Mouse (Mus musculus): Measurements from ENCODE around the gene Nr2c2. TPM values are rescaled to one million over a fixed set of nuclear protein-coding genes. Genes with fewer than 3 reads are reported as not detected.
A peak's percentile ranks its signal among the peaks of the same experiment; 100 is the strongest.
"Not testable (repeated sequence)": the region's sequence is repeated elsewhere in the genome, so short reads cannot be mapped to it uniquely, and the experiment has no call there.

Nr2c2 gene
- total and polyA plus RNA-seq, 2 experiments = 4.8 to 16.3 TPM

DNA sequence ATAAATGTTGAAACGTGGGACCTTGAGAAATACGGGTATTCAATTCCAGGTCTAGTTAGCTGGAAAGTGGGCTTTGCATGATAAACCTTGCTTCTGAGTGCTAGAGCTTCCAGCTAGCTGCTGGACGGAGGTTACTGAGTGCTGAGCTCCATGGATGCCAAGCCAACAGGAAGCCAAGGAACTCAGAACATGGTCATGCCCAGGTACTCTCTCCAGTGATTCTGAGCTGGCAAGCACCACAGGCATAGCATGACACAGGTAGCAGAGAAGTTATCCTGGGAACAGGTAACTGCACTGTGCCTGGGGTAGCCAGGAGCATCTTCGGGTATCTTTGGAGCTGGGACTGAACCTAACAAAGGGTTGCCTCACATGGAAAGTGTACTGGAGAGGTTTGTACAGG, 8.4 kb upstream of the Nr2c2 start:
- no peaks in the 10 kb centered on the region for H3K79me2 ChIP-seq (ENCODE audit: control insufficient read depth, insufficient read depth, low read length)
- H3K27ac ChIP-seq (replicated peaks; ENCODE audit: insufficient read depth, low read depth, low read length) = no peak overlapping the region
- TF ChIP-seq CTCF (IDR thresholded peaks at IDR 0.05; ENCODE audit: low read depth, low read length) = no peak
- no peak for TF ChIP-seq POLR2A (IDR thresholded peaks at IDR 0.05; ENCODE audit: extremely low read depth, insufficient read depth, low read length)
- no peaks in the 10 kb centered on the region for H3K27me3 ChIP-seq (ENCODE audit: control insufficient read depth, insufficient read depth, low read length)
- H3K9ac ChIP-seq (ENCODE audit: low read depth, low read length) = no peak overlapping the region
- H3K4me1 ChIP-seq (ENCODE audit: control insufficient read depth, insufficient read depth, low read length) = no peaks in the 10 kb centered on the region
- DNase-seq (ENCODE audit: extremely low read depth, low read depth, low spot score) = no peak
- 83% methylated on average over 4 of the region's 4 CpGs for WGBS
- H3K36me3 ChIP-seq (ENCODE audit: control insufficient read depth, insufficient read depth, low read length) = no peaks in the 10 kb centered on the region
- no peak overlapping the region for H3K4me3 ChIP-seq (ENCODE audit: insufficient read depth, low read depth, low read length)

DNA sequence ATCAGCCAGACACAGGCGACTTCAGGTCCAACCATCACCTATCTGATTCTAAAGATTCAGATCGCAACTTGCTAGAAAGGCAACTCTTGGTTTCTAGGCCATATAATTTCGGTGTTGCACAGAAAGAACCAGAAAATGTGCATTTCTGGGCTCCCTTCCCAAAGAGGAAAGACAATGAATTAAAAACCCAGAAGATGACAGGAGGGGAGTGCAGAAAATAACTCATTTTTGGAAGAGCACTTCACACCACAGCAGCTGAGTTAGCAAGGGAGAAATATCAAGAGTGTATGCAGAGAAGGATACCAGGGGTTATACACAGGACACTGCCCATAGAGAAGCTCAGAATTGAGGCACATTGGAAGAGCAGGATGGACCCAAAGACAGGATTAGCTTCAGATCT, 6.3 kb upstream of the Nr2c2 start:
- WGBS = 85% methylated on average over 3 of the region's 3 CpGs
- Histone ChIP-seq H3K27ac (replicated peaks; ENCODE audit: insufficient read depth, low read depth, low read length) (no peak overlapping the region), H3K36me3 (ENCODE audit: control insufficient read depth, insufficient read depth, low read length) (no peaks in the 10 kb centered on the region), H3K4me1 (ENCODE audit: control insufficient read depth, insufficient read depth, low read length) (no peaks in the 10 kb centered on the region), H3K4me3 (ENCODE audit: insufficient read depth, low read depth, low read length) (no peak overlapping the region), H3K9ac (ENCODE audit: low read depth, low read length) (no peak overlapping the region), H3K27me3 (ENCODE audit: control insufficient read depth, insufficient read depth, low read length) (no peaks in the 10 kb centered on the region), H3K79me2 (ENCODE audit: control insufficient read depth, insufficient read depth, low read length) (no peaks in the 10 kb centered on the region)
- TF ChIP-seq POLR2A (IDR thresholded peaks at IDR 0.05; ENCODE audit: extremely low read depth, insufficient read depth, low read length) (no peak), CTCF (IDR thresholded peaks at IDR 0.05; ENCODE audit: low read depth, low read length) (no peak)
- DNase-seq (ENCODE audit: extremely low read depth, low read depth, low spot score) = no peak

DNA sequence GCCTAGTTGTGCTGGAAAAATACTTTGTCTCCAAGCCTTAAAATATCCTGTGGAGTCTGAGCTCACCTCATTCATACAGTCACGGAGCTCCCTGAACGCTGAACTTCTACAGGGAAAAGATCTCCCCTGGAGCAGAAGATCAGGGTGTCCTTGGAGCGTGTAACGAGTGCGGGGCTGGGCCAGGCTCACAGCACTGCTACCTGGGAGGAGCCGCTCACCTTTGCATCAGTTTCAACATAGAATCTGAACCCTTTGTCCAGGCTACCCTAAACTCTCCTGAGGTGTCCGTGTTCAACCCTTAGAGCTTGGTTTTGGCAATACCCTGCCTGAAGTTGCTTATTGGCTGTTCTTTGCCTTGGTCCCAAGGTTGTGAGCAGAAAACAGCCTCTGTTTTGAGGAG, 2.0 kb upstream of the Nr2c2 start:
- H3K27ac ChIP-seq (replicated peaks; ENCODE audit: insufficient read depth, low read depth, low read length); H3K27me3 ChIP-seq (ENCODE audit: control insufficient read depth, insufficient read depth, low read length); H3K4me3 ChIP-seq (ENCODE audit: insufficient read depth, low read depth, low read length); H3K9ac ChIP-seq (ENCODE audit: low read depth, low read length); H3K79me2 ChIP-seq (ENCODE audit: control insufficient read depth, insufficient read depth, low read length); H3K4me1 ChIP-seq (ENCODE audit: control insufficient read depth, insufficient read depth, low read length); H3K36me3 ChIP-seq (ENCODE audit: control insufficient read depth, insufficient read depth, low read length); DNase-seq (ENCODE audit: extremely low read depth, low read depth, low spot score): not testable (repeated sequence)
- 84% methylated on average over 7 of the region's 7 CpGs for WGBS

DNA sequence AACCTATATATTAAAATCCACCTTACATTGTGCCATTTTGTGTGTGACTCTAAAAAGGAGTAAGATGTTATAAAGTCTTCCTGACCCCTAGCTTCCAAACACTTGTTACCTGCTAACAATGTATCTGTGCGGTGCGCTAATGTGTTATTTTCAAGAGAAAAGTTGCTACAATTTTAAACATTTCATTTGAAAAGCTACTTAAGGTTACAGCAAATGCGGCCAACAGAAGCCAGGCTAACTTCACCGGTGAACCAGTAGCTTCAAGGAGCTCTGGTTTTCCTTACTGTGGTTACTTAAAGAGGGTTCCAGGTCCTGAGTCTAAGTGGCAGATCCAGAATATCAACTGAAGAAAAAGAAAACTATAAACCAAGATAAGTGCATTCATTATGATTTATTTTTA, 1.2 kb upstream of the Nr2c2 start:
- H3K27me3 ChIP-seq (ENCODE audit: control insufficient read depth, insufficient read depth, low read length) = no peaks in the 10 kb centered on the region
- no peaks in the 10 kb centered on the region for H3K36me3 ChIP-seq (ENCODE audit: control insufficient read depth, insufficient read depth, low read length)
- WGBS = 95% methylated on average over 4 of the region's 4 CpGs
- no peak overlapping the region for H3K9ac ChIP-seq (ENCODE audit: low read depth, low read length)
- H3K4me3 ChIP-seq (ENCODE audit: insufficient read depth, low read depth, low read length) = no peak overlapping the region
- no peak for DNase-seq (ENCODE audit: extremely low read depth, low read depth, low spot score)
- no peak overlapping the region for H3K27ac ChIP-seq (replicated peaks; ENCODE audit: insufficient read depth, low read depth, low read length)
- peaks cover 10% of the 10 kb centered on the region for H3K4me1 ChIP-seq (ENCODE audit: control insufficient read depth, insufficient read depth, low read length)
- no peak for TF ChIP-seq POLR2A (IDR thresholded peaks at IDR 0.05; ENCODE audit: extremely low read depth, insufficient read depth, low read length)
- TF ChIP-seq CTCF (IDR thresholded peaks at IDR 0.05; ENCODE audit: low read depth, low read length) = no peak
- H3K79me2 ChIP-seq (ENCODE audit: control insufficient read depth, insufficient read depth, low read length) = peaks cover 14% of the 10 kb centered on the region; the same call in 1 of the 2 replicates

GRCm38 (mm10) chr6:92090497-92090896, 693 bp upstream of the Nr2c2 start:
- Histone ChIP-seq H3K9ac (ENCODE audit: low read depth, low read length) (peak overlapping the region; percentile 99), H3K4me3 (ENCODE audit: insufficient read depth, low read depth, low read length) (peak overlapping the region; percentile 79), H3K27me3 (ENCODE audit: control insufficient read depth, insufficient read depth, low read length) (no peaks in the 10 kb centered on the region), H3K79me2 (ENCODE audit: control insufficient read depth, insufficient read depth, low read length) (peaks cover 15% of the 10 kb centered on the region; the same call in 1 of the 2 replicates), H3K27ac (replicated peaks; ENCODE audit: insufficient read depth, low read depth, low read length) (peak overlapping the region; percentile 43), H3K36me3 (ENCODE audit: control insufficient read depth, insufficient read depth, low read length) (no peaks in the 10 kb centered on the region), H3K4me1 (ENCODE audit: control insufficient read depth, insufficient read depth, low read length) (peaks cover 13% of the 10 kb centered on the region)
- WGBS = 3% methylated on average over 4 of the region's 4 CpGs
- TF ChIP-seq POLR2A (IDR thresholded peaks at IDR 0.05; ENCODE audit: extremely low read depth, insufficient read depth, low read length) = no peak
- no peak for TF ChIP-seq CTCF (IDR thresholded peaks at IDR 0.05; ENCODE audit: low read depth, low read length)
- DNase-seq (ENCODE audit: extremely low read depth, low read depth, low spot score) = no peak

GRCm38 (mm10) chr6:92091767-92092489, 738 bp downstream of the Nr2c2 start:
- peak; percentile 89 for DNase-seq (ENCODE audit: extremely low read depth, low read depth, low spot score)
- WGBS = under 1% methylated on average over 74 of the region's 81 CpGs
- Histone ChIP-seq H3K27me3 (ENCODE audit: control insufficient read depth, insufficient read depth, low read length) (no peaks in the 10 kb centered on the region), H3K36me3 (ENCODE audit: control insufficient read depth, insufficient read depth, low read length) (no peaks in the 10 kb centered on the region), H3K4me3 (ENCODE audit: insufficient read depth, low read depth, low read length) (peak overlapping the region; percentile 79), H3K79me2 (ENCODE audit: control insufficient read depth, insufficient read depth, low read length) (peaks cover 15% of the 10 kb centered on the region; the same call in 1 of the 2 replicates), H3K9ac (ENCODE audit: low read depth, low read length) (peak overlapping the region; percentile 99), H3K27ac (replicated peaks; ENCODE audit: insufficient read depth, low read depth, low read length) (peak overlapping the region; percentile 99), H3K4me1 (ENCODE audit: control insufficient read depth, insufficient read depth, low read length) (peaks cover 16% of the 10 kb centered on the region)
- TF ChIP-seq POLR2A (IDR thresholded peaks at IDR 0.05; ENCODE audit: extremely low read depth, insufficient read depth, low read length) (peak; percentile 49), CTCF (IDR thresholded peaks at IDR 0.05; ENCODE audit: low read depth, low read length) (no peak)

All from liver, adult 2 months (tissue).